Mouse (Mus musculus): ENCODE data around the gene Ankrd16.
A peak's percentile ranks its signal among the peaks of the same experiment; 100 is the strongest.

The Ankrd16 gene

GRCm38 (mm10) chr2:11777091-11778068 is at the start of gene Ankrd16, which contains the start of gene Fbh1:
TSS of gene Ankrd16 (plus strand) at chr2:11777876.
TSS of gene Fbh1 (minus strand) at chr2:11777582.
- DNase-seq (ENCODE audit: low read depth, low spot score), result peak; percentile 100

GRCm38 (mm10) chr2:11729091-11729490 is 48.6 kb upstream of the Ankrd16 start:
- DNase-seq (ENCODE audit: low read depth, low spot score), result no peak

- DNase-seq (ENCODE audit: low read depth, low spot score), result no peak
These were observed 44.7 kb upstream of the Ankrd16 start for GRCm38 (mm10) chr2:11732978-11733377.

DNA sequence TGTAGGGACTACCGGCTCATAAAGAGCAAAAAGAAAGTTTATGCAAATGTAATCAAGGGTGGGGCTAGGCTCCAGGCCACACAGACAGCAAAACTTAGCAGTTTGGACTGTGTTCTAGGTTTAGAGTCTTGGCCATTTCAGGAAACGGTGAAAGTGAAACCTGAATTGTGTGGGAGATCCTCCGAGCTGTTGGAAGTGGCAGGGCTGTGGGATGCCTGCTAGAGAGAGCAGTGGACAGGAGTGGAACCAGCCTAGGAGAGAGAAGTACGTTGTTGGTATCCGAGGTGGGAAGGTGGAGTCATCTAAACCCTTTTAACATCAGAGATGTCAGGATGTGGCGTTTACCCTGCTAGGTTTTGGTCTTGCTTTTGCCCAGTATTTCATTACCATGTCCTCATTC is 41.8 kb upstream of the Ankrd16 start:
- no peak for DNase-seq (ENCODE audit: low read depth, low spot score)

GRCm38 (mm10) chr2:11738794-11739193 is 38.9 kb upstream of the Ankrd16 start:
- DNase-seq (ENCODE audit: low read depth, low spot score), result no peak

GRCm38 (mm10) chr2:11739516-11740051 is 38.1 kb upstream of the Ankrd16 start:
- no peak for DNase-seq (ENCODE audit: low read depth, low spot score)

DNA sequence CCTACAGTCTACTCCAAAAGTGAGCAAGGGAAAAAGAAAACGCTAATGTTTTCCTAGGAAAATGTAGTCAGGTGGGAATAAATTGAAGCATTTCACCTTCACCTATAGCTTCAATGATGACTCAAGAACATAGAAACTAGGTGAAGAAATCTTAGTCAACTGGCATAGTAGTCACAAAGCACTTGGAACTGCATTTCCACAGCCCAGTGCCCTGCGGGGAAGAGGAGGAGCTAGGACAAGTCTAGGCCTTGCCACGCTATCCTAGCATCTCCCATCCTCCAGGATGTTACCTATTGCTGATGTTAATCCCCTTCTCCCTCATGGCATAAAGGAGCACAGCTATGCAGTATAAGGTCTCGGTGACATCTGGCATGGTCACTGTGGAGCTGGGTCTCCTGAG is 15.1 kb upstream of the Ankrd16 start:
- DNase-seq (ENCODE audit: low read depth, low spot score), result no peak

DNA sequence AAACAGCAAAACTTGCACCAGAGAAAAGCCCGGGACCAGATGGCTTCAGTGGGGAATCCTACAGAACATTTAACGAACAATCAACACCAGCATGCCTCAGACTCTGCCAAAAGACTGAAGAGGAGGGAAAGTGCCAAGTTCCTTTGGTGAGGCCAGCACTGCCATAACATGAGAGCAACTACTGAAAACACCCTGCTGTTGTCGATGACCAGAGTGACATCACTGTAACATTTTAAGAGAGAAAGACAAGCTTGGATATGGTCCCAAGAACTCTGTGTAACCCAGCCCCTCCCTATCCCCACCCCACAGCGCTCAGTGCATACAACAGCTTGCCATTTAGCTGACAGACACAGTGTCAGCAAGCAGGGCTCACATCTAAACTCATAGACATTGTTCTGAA is 12.0 kb upstream of the Ankrd16 start:
- no peak for DNase-seq (ENCODE audit: low read depth, low spot score)

DNA sequence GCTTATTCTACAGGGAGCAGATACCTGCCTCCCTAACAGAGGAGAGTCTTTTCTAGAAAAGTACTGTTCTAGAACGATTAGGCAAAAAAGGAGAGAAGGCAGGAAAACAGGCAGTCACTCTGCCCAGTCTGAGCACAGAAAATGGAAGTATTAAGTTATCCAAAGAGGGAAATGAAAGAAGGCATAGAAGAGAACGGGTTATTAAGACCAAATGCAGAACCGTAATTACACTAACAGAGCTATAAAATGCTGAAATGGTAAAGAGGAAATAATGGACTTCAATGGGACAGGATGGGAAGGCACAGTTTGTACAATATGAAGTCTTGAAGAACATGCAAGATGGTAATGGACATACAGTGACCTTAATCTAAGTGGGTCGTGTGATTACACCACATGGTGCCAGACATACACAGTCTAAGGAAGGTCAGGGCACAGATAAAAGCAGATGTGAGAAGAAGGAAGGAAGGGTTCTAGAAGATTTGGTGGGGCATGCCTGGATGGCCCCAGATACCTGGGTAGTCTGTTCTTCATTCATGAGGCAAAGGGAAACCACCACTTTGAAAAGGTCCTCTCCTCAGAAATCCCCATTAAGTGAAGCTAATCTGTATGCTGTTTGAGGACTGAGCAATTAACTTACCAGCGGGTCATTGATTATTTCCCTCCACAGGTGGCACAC is 11.1 kb upstream of the Ankrd16 start:
- DNase-seq (ENCODE audit: low read depth, low spot score), result no peak

GRCm38 (mm10) chr2:11767161-11767545 is 10.5 kb upstream of the Ankrd16 start:
- no peak for DNase-seq (ENCODE audit: low read depth, low spot score)

DNA sequence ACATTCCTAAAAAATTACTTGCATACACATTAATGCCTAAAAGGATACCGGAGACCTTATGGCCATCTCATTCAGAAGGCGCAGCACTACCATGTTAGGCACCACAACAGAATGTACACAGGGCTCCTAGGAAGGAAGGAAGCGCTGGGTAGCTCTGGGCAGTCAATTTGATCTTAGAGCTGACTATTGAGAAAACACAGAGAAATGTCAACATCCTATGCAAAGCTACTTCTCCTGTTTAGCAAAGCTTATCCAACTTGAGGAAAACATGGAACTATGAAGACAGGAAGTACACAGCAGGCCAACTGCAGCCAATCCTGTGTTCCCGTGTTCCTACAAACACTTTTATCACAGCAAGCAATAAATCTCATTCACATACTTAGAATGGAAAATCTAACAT is 6.0 kb upstream of the Ankrd16 start:
- DNase-seq (ENCODE audit: low read depth, low spot score), result no peak

DNA sequence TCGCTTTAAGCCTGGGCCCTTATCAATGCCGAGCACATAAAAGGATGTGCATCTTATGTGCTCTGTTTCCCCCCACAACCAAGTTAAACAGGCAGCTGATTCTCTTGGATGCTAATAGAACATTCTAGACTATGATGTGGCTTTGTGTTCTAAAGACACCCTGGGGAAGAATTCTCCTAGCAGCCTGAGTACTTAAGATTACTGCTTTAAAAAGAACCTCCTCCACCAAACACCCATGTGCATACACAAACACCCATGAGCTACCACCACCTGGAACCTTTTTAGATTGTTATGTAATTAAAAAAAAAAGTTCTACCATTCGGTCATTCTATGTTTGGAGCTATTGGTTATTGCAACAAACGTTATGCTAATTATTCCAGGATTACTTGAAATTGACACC is 5.3 kb upstream of the Ankrd16 start:
- no peak for DNase-seq (ENCODE audit: low read depth, low spot score)

GRCm38 (mm10) chr2:11774426-11774825 is 3.2 kb upstream of the Ankrd16 start:
- DNase-seq (ENCODE audit: low read depth, low spot score), result no peak

GRCm38 (mm10) chr2:11775121-11775520 is 2.6 kb upstream of the Ankrd16 start:
- no peak for DNase-seq (ENCODE audit: low read depth, low spot score)

- DNase-seq (ENCODE audit: low read depth, low spot score), result no peak
These were observed 1.3 kb upstream of the Ankrd16 start for GRCm38 (mm10) chr2:11776415-11776814.

DNA sequence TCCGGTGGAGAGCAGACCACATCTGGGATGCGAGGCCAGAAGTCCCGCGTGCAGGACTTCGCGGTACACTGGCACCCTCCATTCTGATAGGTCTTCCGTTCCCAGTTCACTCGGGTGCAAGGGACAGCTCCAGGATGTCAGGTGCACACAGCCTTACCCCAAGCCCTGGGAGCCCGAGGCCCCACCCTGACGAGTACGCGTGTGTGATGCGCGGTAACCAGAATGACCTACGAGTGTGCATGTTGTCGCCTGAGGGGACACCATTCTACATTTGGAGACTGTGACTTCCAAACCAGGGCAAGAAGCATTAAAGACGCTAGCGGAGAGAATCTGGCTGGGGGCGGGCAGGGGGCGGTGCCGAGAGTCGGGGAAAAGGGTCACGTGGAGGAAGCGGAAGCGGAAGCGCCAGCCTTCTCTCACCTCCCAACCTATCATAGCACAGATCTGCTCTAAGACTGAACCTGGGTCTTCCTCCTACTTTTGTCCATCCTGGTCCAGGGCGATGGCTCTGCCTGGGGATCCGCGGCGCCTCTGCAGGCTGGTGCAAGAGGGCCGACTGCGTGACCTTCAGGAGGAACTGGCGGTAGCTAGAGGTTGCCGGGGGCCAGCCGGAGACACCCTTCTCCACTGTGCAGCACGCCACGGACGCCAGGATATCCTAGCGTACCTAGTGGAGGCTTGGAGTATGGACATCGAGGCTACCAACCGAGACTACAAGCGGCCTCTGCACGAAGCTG is 579 bp downstream of the Ankrd16 start:
- peak; percentile 89 for DNase-seq (ENCODE audit: low read depth, low spot score)

DNA sequence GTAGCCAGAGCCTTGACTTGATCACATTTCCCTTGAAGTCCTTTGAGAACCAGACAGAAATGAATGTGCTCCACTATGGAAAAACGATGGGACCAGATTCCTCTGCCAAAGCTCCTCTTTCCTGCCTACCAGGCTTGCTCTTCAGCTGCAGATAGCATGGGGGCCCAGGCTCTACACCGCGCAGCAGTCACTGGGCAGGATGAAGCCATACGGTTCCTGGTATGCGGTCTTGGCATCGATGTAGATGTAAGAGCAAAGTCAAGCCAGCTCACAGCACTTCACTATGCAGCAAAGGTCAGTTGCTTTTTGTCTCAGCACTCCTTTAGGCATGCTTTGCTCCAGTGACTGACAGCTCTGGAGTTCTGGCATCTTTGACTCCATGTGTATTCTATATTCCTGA is 6.5 kb downstream of the Ankrd16 start:
- DNase-seq (ENCODE audit: low read depth, low spot score), result no peak

DNA sequence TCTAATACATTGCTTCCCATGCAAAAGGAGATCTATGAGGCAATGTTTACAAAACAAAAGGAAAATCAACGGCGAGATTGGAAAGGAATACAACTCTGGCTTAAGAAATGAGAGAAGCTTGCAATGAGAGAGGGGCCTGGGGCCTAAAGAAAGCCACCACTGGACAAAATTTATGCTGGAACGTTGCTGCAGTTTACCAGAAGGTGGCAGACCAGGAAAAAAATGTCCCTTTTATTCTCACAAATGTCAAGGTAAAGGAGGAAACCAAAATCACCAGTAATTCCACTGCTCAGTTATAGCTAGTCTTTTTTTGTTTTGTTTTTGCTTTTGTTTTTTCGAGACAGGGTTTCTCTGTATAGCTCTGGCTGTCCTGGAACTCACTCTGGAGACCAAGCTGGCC is 17.0 kb downstream of the Ankrd16 start:
- no peak for DNase-seq (ENCODE audit: low read depth, low spot score)

- DNase-seq (ENCODE audit: low read depth, low spot score), result no peak
These were observed 20.3 kb downstream of the Ankrd16 start for GRCm38 (mm10) chr2:11797930-11798364.

GRCm38 (mm10) chr2:11801299-11801930 is 23.7 kb downstream of the Ankrd16 start:
- no peak for DNase-seq (ENCODE audit: low read depth, low spot score)
